Mouse (Mus musculus) WW6 (cell line): ENCODE results near the gene Hist1h1d.
"Not testable (repeated sequence)": the region's sequence is repeated elsewhere in the genome, so short reads cannot be mapped to it uniquely, and the experiment has no call there.

Source experiments
- DNase-seq: peaks from one replicate; pipeline ENCODE4 v3.0.0-alpha.2; 2013; ENCODE audit warnings: low read depth, low spot score

Hist1h1d gene

GRCm38 (mm10) chr13:23591886-23592285 is 38.8 kb downstream of the Hist1h1d start:
- DNase-seq, result not testable (repeated sequence)

GRCm38 (mm10) chr13:23592614-23593013 is 39.6 kb downstream of the Hist1h1d start:
- DNase-seq, result no peak

GRCm38 (mm10) chr13:23593051-23593770 is 40.1 kb downstream of the Hist1h1d start:
- DNase-seq, result no peak

GRCm38 (mm10) chr13:23595185-23595584 is 42.1 kb downstream of the Hist1h1d start:
- DNase-seq, result no peak

- no peak for DNase-seq
Observed at GRCm38 (mm10) chr13:23595622-23596372, 42.7 kb downstream of the Hist1h1d start.

- no peak for DNase-seq
Observed at GRCm38 (mm10) chr13:23597957-23598356, 44.9 kb downstream of the Hist1h1d start.

- DNase-seq, result no peak
Observed at GRCm38 (mm10) chr13:23603182-23603699, 50.2 kb downstream of the Hist1h1d start.

GRCm38 (mm10) chr13:23604452-23604851 is 51.4 kb downstream of the Hist1h1d start:
- no peak for DNase-seq

- DNase-seq, result no peak
Observed at GRCm38 (mm10) chr13:23605052-23605451, 52.0 kb downstream of the Hist1h1d start.

GRCm38 (mm10) chr13:23609209-23609608 is 56.1 kb downstream of the Hist1h1d start:
- no peak for DNase-seq

GRCm38 (mm10) chr13:23609844-23610243 is 56.8 kb downstream of the Hist1h1d start:
- DNase-seq, result no peak
